8 mouse cellular contexts compared by ENCODE assay signal in genomic region chr12:105873283-105873682, GRCm38 (mm10).
DNase-seq lines count a peak whose midpoint lies in the region; ATAC-seq and TF ChIP-seq lines count a peak whose summit lies in the region.

No protein-coding gene starts in this region.

- peak; percentile 49 to 57 for DNase-seq in cerebellum, postnatal 10 days
- DNase-seq in cerebellum, adult 11-12 months: no peak
- DNase-seq in lung, embryonic 14.5 days: peak; percentile 19
- no peak for DNase-seq in lung, postnatal 14 days
- DNase-seq in c-Kit-negative CD71-positive TER-119-positive erythroid progenitor cells, embryonic 14.5 days (ENCODE audit: low read depth, low spot score): peak; percentile 26
- DNase-seq in testis, postnatal 14 days (ENCODE audit: low spot score): peak; percentile 59
- DNase-seq in ovary, postnatal 36 days (ENCODE audit: low spot score): no peak
- no peak for DNase-seq in cerebellum, adult 18-20 months

- H3K27me3 ChIP-seq in lung, embryonic 14.5 days (ENCODE audit: insufficient read depth, low read length): peaks cover 3% of the 10 kb centered on the region; the same call in 1 of the 2 replicates

- H3K4me2 ChIP-seq in lung, embryonic 14.5 days: no peak overlapping the region

- no peaks in the 10 kb centered on the region for H3K4me1 ChIP-seq in lung, embryonic 14.5 days (ENCODE audit: insufficient read depth)

- no peak for ATAC-seq in lung, embryonic 14.5 days (ENCODE audit: insufficient read depth)

- H3K9ac ChIP-seq in lung, embryonic 14.5 days: no peak overlapping the region

- 51% methylated on average over 2 of the region's 2 CpGs for WGBS in lung, embryonic 14.5 days

- no peak overlapping the region for H3K4me3 ChIP-seq in lung, embryonic 14.5 days (ENCODE audit: low read depth, low read length)

- H3K27ac ChIP-seq in lung, embryonic 14.5 days (ENCODE audit: low read depth): no peak overlapping the region

- H3K36me3 ChIP-seq in lung, embryonic 14.5 days (ENCODE audit: insufficient read depth): no peaks in the 10 kb centered on the region

- TF ChIP-seq CTCF in lung, embryonic 14.5 days (IDR thresholded peaks at IDR 0.05; ENCODE audit: low read depth): peak; percentile 46

- H3K9me3 ChIP-seq in lung, embryonic 14.5 days (ENCODE audit: low read depth, low read length): no peaks in the 10 kb centered on the region

Comparison
In these comparisons a context has a peak if more than half of its experiments do, and no peak if none do; other contexts are left out.
1. DNase-seq: peak in cerebellum, postnatal 10 days (2 of 2), lung, embryonic 14.5 days (single experiment), c-Kit-negative CD71-positive TER-119-positive erythroid progenitor cells, embryonic 14.5 days (single experiment) and testis, postnatal 14 days (single experiment); none in cerebellum, adult 11-12 months (single experiment), lung, postnatal 14 days (single experiment), ovary, postnatal 36 days (single experiment) and cerebellum, adult 18-20 months (0 of 2).